Mouse (Mus musculus): Measurements from ENCODE around the gene Gm20388. TPM values are rescaled to one million over a fixed set of nuclear protein-coding genes. Genes with fewer than 3 reads are reported as not detected.
A peak's percentile ranks its signal among the peaks of the same experiment; 100 is the strongest.
"Not testable (repeated sequence)": the region's sequence is repeated elsewhere in the genome, so short reads cannot be mapped to it uniquely, and the experiment has no call there.

Gene Gm20388
- polyA plus RNA-seq, 1 experiment from 2014 or later, result 5.5 TPM

DNA sequence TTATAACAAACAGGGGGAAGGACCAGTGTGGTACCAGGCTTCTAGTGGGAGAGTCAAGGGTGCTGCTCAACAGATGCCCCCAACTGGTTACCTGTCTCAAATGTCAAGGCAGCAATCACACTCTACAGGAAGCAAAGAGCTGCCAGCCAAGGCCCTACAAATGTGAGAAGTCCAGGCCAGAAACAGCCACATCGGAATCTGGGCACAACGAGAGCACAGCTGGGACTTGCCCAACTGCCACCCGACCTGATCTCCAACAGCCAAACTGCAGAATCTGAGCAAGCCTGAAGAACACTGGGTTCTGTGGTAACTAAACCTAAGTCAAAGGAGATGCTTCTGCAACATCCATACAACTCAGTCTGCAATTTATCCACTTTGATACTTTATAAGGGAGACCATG, 4015.0 kb downstream of the Gm20388 start:
- WGBS, result 89% methylated on average over 3 of the region's 3 CpGs
- DNase-seq (ENCODE audit: extremely low spot score, low spot score), result no peak

GRCm38 (mm10) chr8:123929026-123929425, 4018.4 kb downstream of the Gm20388 start:
- no peak overlapping the region for H3K4me3 ChIP-seq
- peaks cover 94% of the 10 kb centered on the region for H3K36me3 ChIP-seq (replicated peaks)
- H3K9me3 ChIP-seq, result no peaks in the 10 kb centered on the region
- DNase-seq (ENCODE audit: extremely low spot score, low spot score), result no peak
- no peak overlapping the region for H3K27ac ChIP-seq
- WGBS, result 95% methylated on average over 7 of the region's 7 CpGs
- no peaks in the 10 kb centered on the region for H3K4me1 ChIP-seq
- no peaks in the 10 kb centered on the region for H3K27me3 ChIP-seq (ENCODE audit: poor library complexity, severe bottlenecking)

More for the DNA sequence above, 4015.0 kb downstream of the Gm20388 start:
- Histone ChIP-seq H3K9me3 (no peaks in the 10 kb centered on the region), H3K27me3 (ENCODE audit: poor library complexity, severe bottlenecking) (no peaks in the 10 kb centered on the region), H3K36me3 (replicated peaks) (peaks cover 96% of the 10 kb centered on the region), H3K4me3 (no peak overlapping the region), H3K27ac (no peak overlapping the region), H3K4me1 (no peaks in the 10 kb centered on the region)

DNA sequence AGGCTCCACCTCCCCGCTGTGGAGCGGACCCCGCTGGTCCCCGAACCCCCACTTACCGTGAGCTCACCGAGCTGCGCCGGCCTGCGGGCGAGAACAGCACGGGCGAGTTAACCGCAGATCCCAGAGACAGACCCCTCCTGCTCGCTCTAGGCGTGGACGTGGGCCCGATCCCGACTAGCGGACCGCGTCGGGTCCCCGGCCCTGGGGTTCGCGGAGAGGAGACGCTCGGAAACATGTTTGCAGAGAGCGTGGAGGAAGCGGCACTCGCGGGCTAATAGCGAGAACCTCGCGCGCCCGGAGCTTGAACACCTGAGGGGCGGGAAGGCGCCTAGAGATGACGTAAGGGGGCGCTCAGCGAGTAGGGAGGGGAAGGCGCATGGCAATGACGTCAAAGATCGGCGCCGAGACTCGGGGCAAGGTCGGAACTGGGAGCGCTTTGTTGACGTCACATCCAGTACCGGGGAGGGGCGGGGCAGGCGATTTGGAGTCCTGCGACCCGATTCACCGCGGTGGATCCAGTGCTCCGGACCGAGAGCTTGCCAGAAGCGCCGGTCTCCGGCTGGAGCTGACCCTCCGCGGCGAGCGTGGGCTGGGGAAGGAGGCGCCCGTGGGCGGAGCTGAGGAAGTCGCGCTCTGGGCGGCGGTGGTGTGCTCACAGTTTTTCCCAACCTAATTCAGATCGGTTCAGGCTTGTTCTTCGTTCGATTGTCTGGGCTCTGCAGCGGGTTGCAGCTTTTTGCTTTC, 4038.5 kb downstream of the Gm20388 start, which contains the start of gene Nup133:
Gene Nup133, minus strand, starts transcription at position 324 of the 744 bp plus-strand sequence.
- Histone ChIP-seq H3K4me3 (peak within 1 kb of the TSS; percentile 99), H3K36me3 (replicated peaks) (peaks cover 42% of the 10 kb centered on the region), H3K4me1 (peaks cover 20% of the 10 kb centered on the region), H3K27ac (peak within 1 kb of the TSS; percentile 87), H3K27me3 (ENCODE audit: poor library complexity, severe bottlenecking) (no peaks in the 10 kb centered on the region), H3K9me3 (no peaks in the 10 kb centered on the region)
- WGBS, result under 1% methylated on average over 77 of the region's 77 CpGs
- DNase-seq (ENCODE audit: extremely low spot score, low spot score), result peak; percentile 99

DNA sequence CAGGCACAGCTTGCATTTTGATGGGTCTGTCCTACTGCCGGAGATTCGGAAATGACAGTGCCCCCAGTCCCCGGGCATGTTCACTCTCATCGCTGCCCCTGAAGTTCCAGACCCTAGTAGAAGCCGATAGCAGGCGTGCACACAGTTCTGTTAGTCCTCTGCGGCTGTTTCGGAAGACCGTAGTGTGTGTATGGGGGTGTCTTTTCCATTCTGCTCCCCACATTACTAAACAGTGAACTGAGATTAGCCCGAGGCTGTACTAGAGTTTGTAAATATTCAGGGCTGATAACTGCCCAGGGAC, 4039.0 kb downstream of the Gm20388 start:
- peaks cover 43% of the 10 kb centered on the region for H3K36me3 ChIP-seq (replicated peaks)
- H3K27me3 ChIP-seq (ENCODE audit: poor library complexity, severe bottlenecking), result no peaks in the 10 kb centered on the region
- no peak for DNase-seq (ENCODE audit: extremely low spot score, low spot score)
- peak overlapping the region; percentile 87 for H3K27ac ChIP-seq
- no peaks in the 10 kb centered on the region for H3K9me3 ChIP-seq
- peaks cover 20% of the 10 kb centered on the region for H3K4me1 ChIP-seq
- WGBS, result 4% methylated on average over 10 of the region's 10 CpGs
- H3K4me3 ChIP-seq, result peak overlapping the region; percentile 99

DNA sequence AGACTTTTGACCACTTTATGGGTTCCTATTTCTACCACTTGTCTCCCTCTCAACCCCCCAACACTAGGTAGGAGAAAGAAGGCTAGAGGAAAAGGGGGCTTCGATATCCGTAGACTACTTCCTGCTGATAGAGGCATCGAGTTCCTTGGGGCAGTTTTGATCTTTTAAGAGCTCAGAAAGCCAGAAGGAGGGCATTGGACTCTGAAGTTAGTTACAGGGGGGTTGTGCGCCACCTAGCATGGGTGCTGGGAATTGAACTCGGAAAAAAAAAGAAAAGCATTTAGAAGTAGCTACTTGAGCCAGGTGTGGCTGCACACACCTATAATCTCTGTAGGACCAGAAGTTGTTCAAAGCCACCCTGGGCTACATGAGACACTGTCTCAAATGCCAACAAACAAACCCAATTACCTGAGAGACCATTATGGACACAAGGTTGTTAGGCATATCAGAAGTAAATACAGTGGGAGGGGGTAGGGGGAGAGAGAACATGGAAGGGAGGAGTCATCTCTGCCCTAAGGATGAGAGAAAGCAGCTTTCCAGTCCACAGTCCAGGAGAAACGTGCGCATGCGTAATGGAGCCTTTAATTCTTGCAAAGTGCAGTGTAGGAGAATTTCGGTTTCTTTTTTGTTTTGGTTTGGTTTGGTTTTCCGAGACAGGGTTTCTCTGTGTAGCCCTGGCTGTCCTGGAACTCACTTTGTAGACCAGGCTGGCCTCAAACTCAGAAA, 4039.6 kb downstream of the Gm20388 start:
- Histone ChIP-seq H3K4me1 (peaks cover 20% of the 10 kb centered on the region), H3K27ac (0 out of 2 replicates have a peak overlapping the region, but pooled peaks have one; percentile 87), H3K36me3 (replicated peaks) (peaks cover 37% of the 10 kb centered on the region), H3K4me3 (peak overlapping the region; percentile 99), H3K27me3 (ENCODE audit: poor library complexity, severe bottlenecking) (no peaks in the 10 kb centered on the region), H3K9me3 (no peaks in the 10 kb centered on the region)
- 33% methylated on average over 10 of the region's 10 CpGs for WGBS
- peak; percentile 45 for DNase-seq (ENCODE audit: extremely low spot score, low spot score)

GRCm38 (mm10) chr8:123953686-123954085, 4043.0 kb downstream of the Gm20388 start:
- no peak for DNase-seq (ENCODE audit: extremely low spot score, low spot score)
- Histone ChIP-seq H3K4me1 (peaks cover 7% of the 10 kb centered on the region), H3K27me3 (ENCODE audit: poor library complexity, severe bottlenecking) (no peaks in the 10 kb centered on the region), H3K27ac (no peak overlapping the region), H3K36me3 (replicated peaks) (peaks cover 37% of the 10 kb centered on the region), H3K4me3 (no peak overlapping the region), H3K9me3 (no peaks in the 10 kb centered on the region)
- WGBS, result 90% methylated on average over 8 of the region's 8 CpGs

DNA sequence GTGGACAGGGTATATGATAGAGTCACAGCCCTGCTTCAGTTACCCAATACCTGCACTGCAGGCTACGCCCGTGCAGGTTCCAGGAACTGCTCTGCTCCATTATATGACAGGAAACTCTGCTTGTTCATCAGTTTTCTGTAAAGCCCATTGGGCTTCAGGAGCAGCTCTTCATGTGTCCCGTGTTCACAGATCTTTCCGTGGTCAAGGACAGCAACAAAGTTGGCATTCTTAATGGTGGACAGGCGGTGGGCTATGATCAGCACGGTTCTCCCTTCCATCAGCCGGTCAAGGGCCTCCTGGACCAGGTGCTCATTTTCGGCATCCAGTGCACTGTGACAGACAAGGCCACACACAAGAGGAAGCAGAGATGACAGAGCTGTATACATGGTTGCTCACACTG, 4043.6 kb downstream of the Gm20388 start:
- Histone ChIP-seq H3K4me3 (no peak overlapping the region), H3K4me1 (peaks cover 7% of the 10 kb centered on the region), H3K9me3 (no peaks in the 10 kb centered on the region), H3K36me3 (replicated peaks) (peaks cover 41% of the 10 kb centered on the region), H3K27me3 (ENCODE audit: poor library complexity, severe bottlenecking) (no peaks in the 10 kb centered on the region), H3K27ac (no peak overlapping the region)
- DNase-seq (ENCODE audit: extremely low spot score, low spot score), result no peak
- 92% methylated on average over 8 of the region's 8 CpGs for whole genome bisulfite sequencing

- H3K4me1 ChIP-seq, result no peaks in the 10 kb centered on the region
- peaks cover 71% of the 10 kb centered on the region for H3K36me3 ChIP-seq (replicated peaks)
- no peak for DNase-seq (ENCODE audit: extremely low spot score, low spot score)
- H3K9me3 ChIP-seq, result no peaks in the 10 kb centered on the region
- H3K27ac ChIP-seq, result no peak overlapping the region
- H3K27me3 ChIP-seq (ENCODE audit: poor library complexity, severe bottlenecking), result no peaks in the 10 kb centered on the region
- H3K4me3 ChIP-seq, result no peak overlapping the region
- 82% methylated on average over 17 of the region's 17 CpGs for WGBS
Measured at GRCm38 (mm10) chr8:123958130-123958529, 4047.5 kb downstream of the Gm20388 start.

DNA sequence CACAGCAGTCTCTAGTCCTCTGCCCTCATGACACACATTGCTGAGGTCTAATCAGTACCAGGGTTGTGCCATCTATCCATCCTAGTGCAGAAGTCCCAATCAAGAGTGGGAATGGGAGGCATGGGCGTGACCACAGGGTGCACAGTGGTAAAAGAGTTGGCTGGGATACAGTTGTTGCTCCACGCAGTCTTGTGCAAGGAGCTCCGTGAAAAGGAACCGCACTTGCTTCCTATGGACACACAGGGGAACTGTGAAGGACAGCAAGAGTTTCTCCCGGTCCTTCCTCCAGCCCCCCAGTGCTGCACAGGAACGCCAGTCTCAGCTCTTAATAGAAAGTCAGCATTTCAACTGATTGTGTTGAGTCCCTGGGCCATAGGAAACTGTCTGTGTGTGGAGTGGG, 4048.8 kb downstream of the Gm20388 start:
- Histone ChIP-seq H3K36me3 (replicated peaks) (peaks cover 71% of the 10 kb centered on the region), H3K4me3 (no peak overlapping the region), H3K27me3 (ENCODE audit: poor library complexity, severe bottlenecking) (no peaks in the 10 kb centered on the region), H3K27ac (no peak overlapping the region), H3K9me3 (no peaks in the 10 kb centered on the region), H3K4me1 (no peaks in the 10 kb centered on the region)
- DNase-seq (ENCODE audit: extremely low spot score, low spot score), result no peak
- 96% methylated on average over 6 of the region's 6 CpGs for WGBS

DNA sequence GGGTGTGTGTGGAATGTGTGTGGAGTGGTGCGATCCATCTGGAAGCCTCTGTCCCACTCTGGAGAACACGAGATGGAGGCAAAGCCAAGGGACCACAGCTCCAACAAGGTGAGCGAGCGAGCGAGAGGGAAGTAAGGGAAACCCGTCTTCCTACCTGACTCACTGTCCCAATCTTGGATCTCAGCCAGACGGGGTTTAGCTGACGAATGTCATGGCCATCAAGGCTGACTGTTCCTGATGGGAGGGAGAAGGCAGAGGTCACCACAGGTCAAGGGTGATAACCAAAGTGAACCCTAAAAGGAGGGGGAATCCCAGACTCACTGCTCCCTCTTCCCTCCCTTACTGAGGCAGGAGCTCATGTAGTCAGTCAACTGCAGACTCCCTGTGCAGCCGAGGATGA, 4049.4 kb downstream of the Gm20388 start:
- peaks cover 75% of the 10 kb centered on the region for H3K36me3 ChIP-seq (replicated peaks)
- H3K4me3 ChIP-seq, result no peak overlapping the region
- H3K27ac ChIP-seq, result no peak overlapping the region
- H3K27me3 ChIP-seq (ENCODE audit: poor library complexity, severe bottlenecking), result no peaks in the 10 kb centered on the region
- no peaks in the 10 kb centered on the region for H3K9me3 ChIP-seq
- 93% methylated on average over 9 of the region's 9 CpGs for WGBS
- DNase-seq (ENCODE audit: extremely low spot score, low spot score), result no peak
- H3K4me1 ChIP-seq, result no peaks in the 10 kb centered on the region

DNA sequence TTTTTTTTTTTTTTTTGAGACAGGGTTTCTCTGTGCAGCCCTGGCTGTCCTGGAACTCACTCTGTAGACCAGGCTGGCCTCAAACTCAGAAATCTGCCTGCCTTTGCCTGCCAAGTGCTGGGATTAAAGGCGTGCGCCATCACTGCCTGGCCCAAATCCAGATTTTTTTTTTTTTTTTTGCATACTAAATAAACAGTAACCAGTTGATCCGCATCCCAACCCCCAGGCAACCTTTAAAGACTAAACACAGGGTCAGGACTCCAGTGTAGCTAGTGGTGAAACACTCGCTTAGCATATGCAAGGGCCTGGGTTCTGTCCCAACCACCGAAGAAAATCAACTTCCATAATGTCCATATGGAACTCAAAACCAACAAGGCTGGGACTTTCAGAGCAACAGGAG, 4049.9 kb downstream of the Gm20388 start:
- H3K36me3 ChIP-seq (replicated peaks), result peaks cover 73% of the 10 kb centered on the region
- not testable (repeated sequence) for H3K9me3 ChIP-seq; H3K27ac ChIP-seq; H3K4me3 ChIP-seq; DNase-seq (ENCODE audit: extremely low spot score, low spot score); H3K4me1 ChIP-seq; H3K27me3 ChIP-seq (ENCODE audit: poor library complexity, severe bottlenecking)
- 93% methylated on average over 5 of the region's 5 CpGs for WGBS

DNA sequence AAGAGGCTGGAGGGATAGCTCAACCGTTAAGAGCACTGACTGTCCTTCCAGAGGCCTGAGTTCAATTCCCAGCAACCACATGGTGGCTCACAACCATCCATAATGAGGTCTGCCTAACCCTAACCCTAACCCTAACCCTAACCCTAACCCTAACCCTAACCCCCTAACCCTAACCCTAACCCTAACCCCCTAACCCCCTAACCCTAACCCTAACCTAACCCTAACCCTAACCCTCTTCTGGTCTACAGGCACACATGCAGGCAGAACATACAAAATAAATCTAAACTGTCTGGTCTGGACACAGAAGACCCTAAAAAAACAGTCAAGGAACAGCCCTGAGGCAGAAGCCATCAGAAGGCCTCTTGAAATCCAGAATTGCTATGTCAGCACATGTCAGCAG, 4050.7 kb downstream of the Gm20388 start:
- Histone ChIP-seq H3K36me3 (replicated peaks) (peaks cover 78% of the 10 kb centered on the region), H3K27ac (no peak overlapping the region), H3K4me3 (no peak overlapping the region), H3K9me3 (no peaks in the 10 kb centered on the region), H3K27me3 (ENCODE audit: poor library complexity, severe bottlenecking) (no peaks in the 10 kb centered on the region), H3K4me1 (no peaks in the 10 kb centered on the region)
- DNase-seq (ENCODE audit: extremely low spot score, low spot score), result no peak
- WGBS, result 53% methylated on average over 1 of the region's 1 CpGs

GRCm38 (mm10) chr8:123966896-123967295, 4056.3 kb downstream of the Gm20388 start:
- Histone ChIP-seq H3K27me3 (ENCODE audit: poor library complexity, severe bottlenecking) (no peaks in the 10 kb centered on the region), H3K27ac (no peak overlapping the region), H3K9me3 (no peaks in the 10 kb centered on the region), H3K36me3 (replicated peaks) (peaks cover 52% of the 10 kb centered on the region), H3K4me1 (no peaks in the 10 kb centered on the region), H3K4me3 (no peak overlapping the region)
- WGBS, result 69% methylated on average over 2 of the region's 2 CpGs
- DNase-seq (ENCODE audit: extremely low spot score, low spot score), result no peak
